Mouse (Mus musculus): ENCODE results near the gene Tmem109. TPM values are rescaled to one million over a fixed set of nuclear protein-coding genes. Genes with fewer than 3 reads are reported as not detected.

Gene Tmem109
- polyA plus RNA-seq, 1 experiment from 2014 or later: 38.7 TPM

- Histone ChIP-seq H3K27ac (0 out of 2 replicates have a peak overlapping the region, but pooled peaks have one; percentile 90), H3K4me1 (peaks cover 18% of the 10 kb centered on the region), H3K9ac (peak overlapping the region; percentile 59; the same call in 1 of the 2 replicates), H3K27me3 (replicated peaks) (no peaks in the 10 kb centered on the region), H3K36me3 (no peaks in the 10 kb centered on the region), H3K4me2 (replicated peaks) (peak overlapping the region; percentile 94), H3K9me3 (no peaks in the 10 kb centered on the region), H3K4me3 (peak overlapping the region; percentile 48)
- no peak for ATAC-seq (ENCODE audit: low FRiP score, low read depth)
- WGBS: 51% methylated on average over 6 of the region's 7 CpGs
Observed at GRCm38 (mm10) chr19:10880085-10880974, 1.5 kb downstream of the Tmem109 start.

- no peak for ATAC-seq (ENCODE audit: low FRiP score, low read depth)
- 94% methylated on average over 7 of the region's 7 CpGs for WGBS
- Histone ChIP-seq H3K4me3 (no peak overlapping the region), H3K4me1 (peaks cover 18% of the 10 kb centered on the region), H3K4me2 (replicated peaks) (no peak overlapping the region), H3K27me3 (replicated peaks) (no peaks in the 10 kb centered on the region), H3K27ac (no peak overlapping the region), H3K36me3 (peaks cover 12% of the 10 kb centered on the region), H3K9ac (no peak overlapping the region), H3K9me3 (no peaks in the 10 kb centered on the region)
Observed at GRCm38 (mm10) chr19:10878201-10878837, 3.5 kb downstream of the Tmem109 start.

GRCm38 (mm10) chr19:10871328-10871961 lies 10.4 kb downstream of the Tmem109 start:
- no peak overlapping the region for H3K27ac ChIP-seq
- H3K36me3 ChIP-seq: peaks cover 43% of the 10 kb centered on the region
- H3K27me3 ChIP-seq (replicated peaks): no peaks in the 10 kb centered on the region
- no peak for ATAC-seq (ENCODE audit: low FRiP score, low read depth)
- H3K9me3 ChIP-seq: no peaks in the 10 kb centered on the region
- peaks cover 26% of the 10 kb centered on the region for H3K4me1 ChIP-seq
- H3K9ac ChIP-seq: no peak overlapping the region
- H3K4me3 ChIP-seq: no peak overlapping the region
- 80% methylated on average over 14 of the region's 14 CpGs for WGBS
- no peak overlapping the region for H3K4me2 ChIP-seq (replicated peaks)

GRCm38 (mm10) chr19:10870676-10871075 lies 11.1 kb downstream of the Tmem109 start:
- Histone ChIP-seq H3K9ac (no peak overlapping the region), H3K4me1 (peaks cover 26% of the 10 kb centered on the region), H3K27me3 (replicated peaks) (no peaks in the 10 kb centered on the region), H3K36me3 (peaks cover 50% of the 10 kb centered on the region), H3K4me3 (no peak overlapping the region), H3K9me3 (no peaks in the 10 kb centered on the region), H3K27ac (no peak overlapping the region), H3K4me2 (replicated peaks) (no peak overlapping the region)
- ATAC-seq (ENCODE audit: low FRiP score, low read depth): no peak
- WGBS: 93% methylated on average over 3 of the region's 3 CpGs

GRCm38 (mm10) chr19:10869886-10870527 lies 11.8 kb downstream of the Tmem109 start, which contains the start of gene Tmem132a:
Gene Tmem132a (minus strand): TSS chr19:10869940.
- WGBS: 4% methylated on average over 8 of the region's 8 CpGs
- Histone ChIP-seq H3K9me3 (no peaks in the 10 kb centered on the region), H3K4me2 (replicated peaks) (peak within 1 kb of the TSS; percentile 83), H3K9ac (peak within 1 kb of the TSS; percentile 93), H3K27me3 (replicated peaks) (no peaks in the 10 kb centered on the region), H3K27ac (peak within 1 kb of the TSS; percentile 82), H3K4me3 (peak within 1 kb of the TSS; percentile 85), H3K4me1 (peaks cover 26% of the 10 kb centered on the region), H3K36me3 (peaks cover 57% of the 10 kb centered on the region)
- ATAC-seq (ENCODE audit: low FRiP score, low read depth): peak; percentile 27; the same call in 1 of the 2 replicates

GRCm38 (mm10) chr19:10869241-10869885 lies 12.4 kb downstream of the Tmem109 start:
- H3K27ac ChIP-seq: peak overlapping the region; percentile 82
- WGBS: under 1% methylated on average over 42 of the region's 43 CpGs
- H3K4me3 ChIP-seq: peak overlapping the region; percentile 85
- peak; percentile 93 for ATAC-seq (ENCODE audit: low FRiP score, low read depth)
- H3K4me2 ChIP-seq (replicated peaks): peak overlapping the region; percentile 83
- peaks cover 62% of the 10 kb centered on the region for H3K36me3 ChIP-seq
- peak overlapping the region; percentile 93 for H3K9ac ChIP-seq
- no peaks in the 10 kb centered on the region for H3K9me3 ChIP-seq
- H3K4me1 ChIP-seq: peaks cover 26% of the 10 kb centered on the region
- no peaks in the 10 kb centered on the region for H3K27me3 ChIP-seq (replicated peaks)

- Histone ChIP-seq H3K27me3 (replicated peaks) (no peaks in the 10 kb centered on the region), H3K4me2 (replicated peaks) (peak overlapping the region; percentile 83), H3K9ac (peak overlapping the region; percentile 93), H3K4me3 (peak overlapping the region; percentile 85), H3K4me1 (peaks cover 26% of the 10 kb centered on the region), H3K9me3 (no peaks in the 10 kb centered on the region), H3K36me3 (peaks cover 62% of the 10 kb centered on the region), H3K27ac (no peak overlapping the region)
- peak; percentile 32 for ATAC-seq (ENCODE audit: low FRiP score, low read depth)
- WGBS: under 1% methylated on average over 17 of the region's 17 CpGs
Observed at GRCm38 (mm10) chr19:10868623-10869141, 13.1 kb downstream of the Tmem109 start.

GRCm38 (mm10) chr19:10867946-10868622 lies 13.7 kb downstream of the Tmem109 start:
- ATAC-seq (ENCODE audit: low FRiP score, low read depth): no peak
- WGBS: 31% methylated on average over 5 of the region's 5 CpGs
- Histone ChIP-seq H3K27ac (no peak overlapping the region), H3K36me3 (peaks cover 62% of the 10 kb centered on the region), H3K4me2 (replicated peaks) (peak overlapping the region; percentile 83), H3K27me3 (replicated peaks) (no peaks in the 10 kb centered on the region), H3K9ac (peak overlapping the region; percentile 93), H3K4me1 (peaks cover 26% of the 10 kb centered on the region), H3K4me3 (peak overlapping the region; percentile 85), H3K9me3 (no peaks in the 10 kb centered on the region)

- H3K4me1 ChIP-seq: peaks cover 26% of the 10 kb centered on the region
- 89% methylated on average over 13 of the region's 13 CpGs for WGBS
- no peaks in the 10 kb centered on the region for H3K9me3 ChIP-seq
- no peak overlapping the region for H3K4me3 ChIP-seq
- no peak overlapping the region for H3K27ac ChIP-seq
- peaks cover 62% of the 10 kb centered on the region for H3K36me3 ChIP-seq
- no peak overlapping the region for H3K4me2 ChIP-seq (replicated peaks)
- H3K27me3 ChIP-seq (replicated peaks): no peaks in the 10 kb centered on the region
- no peak overlapping the region for H3K9ac ChIP-seq
- ATAC-seq (ENCODE audit: low FRiP score, low read depth): no peak
Observed at GRCm38 (mm10) chr19:10866351-10866750, 15.4 kb downstream of the Tmem109 start.

GRCm38 (mm10) chr19:10860072-10860497 lies 21.7 kb downstream of the Tmem109 start:
- H3K36me3 ChIP-seq: peaks cover 93% of the 10 kb centered on the region
- H3K27me3 ChIP-seq (replicated peaks): no peaks in the 10 kb centered on the region
- no peak overlapping the region for H3K9ac ChIP-seq
- H3K4me2 ChIP-seq (replicated peaks): no peak overlapping the region
- no peaks in the 10 kb centered on the region for H3K9me3 ChIP-seq
- H3K4me3 ChIP-seq: no peak overlapping the region
- no peak overlapping the region for H3K27ac ChIP-seq
- H3K4me1 ChIP-seq: no peaks in the 10 kb centered on the region
- no peak for ATAC-seq (ENCODE audit: low FRiP score, low read depth)
- WGBS: 51% methylated on average over 22 of the region's 22 CpGs

- Histone ChIP-seq H3K4me2 (replicated peaks) (no peak overlapping the region), H3K36me3 (peaks cover 58% of the 10 kb centered on the region), H3K27ac (peak overlapping the region; percentile 10; the same call in 1 of the 2 replicates), H3K4me1 (no peaks in the 10 kb centered on the region), H3K4me3 (no peak overlapping the region), H3K9ac (no peak overlapping the region), H3K27me3 (replicated peaks) (no peaks in the 10 kb centered on the region), H3K9me3 (no peaks in the 10 kb centered on the region)
- 61% methylated on average over 2 of the region's 2 CpGs for WGBS
- ATAC-seq (ENCODE audit: low FRiP score, low read depth): no peak
Observed at GRCm38 (mm10) chr19:10856520-10856919, 25.3 kb downstream of the Tmem109 start.
